Mouse (Mus musculus) ES-Bruce4 (cell line): Measurements from ENCODE around the gene Lhfpl2.

Source experiments
- CTCF ChIP-seq: IDR thresholded peaks from one replicate; pipeline ENCODE4 v1.8.1; 2011; ENCODE audit warnings: low read depth, low read length
- EP300 ChIP-seq: IDR thresholded peaks from 2 replicates; pipeline ENCODE4 v1.6.1; 2011; ENCODE audit warnings: low read depth, low read length; ENCODE audit not compliant: insufficient read depth
- POLR2A ChIP-seq: IDR thresholded peaks from one replicate; pipeline ENCODE4 v1.8.1; 2011; ENCODE audit warnings: low read length; ENCODE audit not compliant: insufficient read depth

DNA sequence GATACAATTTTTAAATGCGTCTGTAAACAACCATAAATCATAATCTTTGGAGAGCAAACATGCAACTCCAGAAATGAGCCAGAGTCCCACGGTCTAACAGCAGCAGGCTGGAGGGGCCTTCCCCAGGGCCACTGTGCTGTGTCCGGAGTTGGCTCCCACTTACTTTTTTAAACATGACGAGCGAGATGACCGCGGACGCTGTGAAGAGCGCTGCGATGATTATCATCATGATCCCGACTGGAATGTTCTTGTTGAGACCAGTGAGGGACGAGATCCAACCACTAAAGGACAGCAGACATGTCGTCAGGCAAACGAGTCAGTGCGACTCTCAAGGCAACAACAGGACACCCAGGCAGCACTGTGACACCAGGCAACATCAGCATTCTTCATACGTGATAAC is 150.4 kb downstream of the Lhfpl2 start:
- no peak for TF ChIP-seq EP300
- TF ChIP-seq CTCF: no peak
- TF ChIP-seq POLR2A: no peak
